Mouse (Mus musculus) bone marrow macrophage, adult 2 months (primary cell): ENCODE measurements around the gene Rita1.

Source experiments
- CTCF ChIP-seq: IDR thresholded peaks from 2 replicates; pipeline ENCODE4 v1.5.1; 2012; ENCODE audit warnings: low read depth, mild to moderate bottlenecking, low read length, moderate library complexity
- POLR2A ChIP-seq: IDR thresholded peaks from 2 replicates; pipeline ENCODE4 v1.6.1; 2012; ENCODE audit warnings: mild to moderate bottlenecking, low read depth, low read length, borderline replicate concordance

DNA sequence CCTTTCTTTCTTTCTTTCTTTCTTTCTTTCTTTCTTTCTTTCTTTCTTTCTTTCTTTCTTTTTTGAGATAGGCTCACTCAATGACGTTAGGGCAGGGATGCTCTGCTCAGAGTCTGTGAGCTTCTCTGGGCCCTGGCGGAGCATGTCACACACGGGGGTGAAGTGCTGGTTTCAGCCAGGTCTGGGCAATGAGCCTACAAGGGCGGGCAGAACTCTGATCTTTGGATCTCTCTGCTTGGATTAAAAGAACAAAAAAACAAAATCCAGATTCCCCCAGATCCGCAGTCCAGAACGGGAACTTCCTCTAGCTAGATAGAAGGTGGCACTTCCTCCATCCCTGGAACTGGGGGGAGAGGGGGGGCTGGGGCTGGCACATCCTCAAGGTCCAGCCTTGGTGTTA lies 33.5 kb upstream of the Rita1 start:
- no peak for TF ChIP-seq CTCF
- TF ChIP-seq POLR2A = no peak
